Mouse (Mus musculus) cerebellum, adult 2 months (tissue): ENCODE measurements around the gene Ptprf. TPM values are rescaled to one million over a fixed set of nuclear protein-coding genes. Genes with fewer than 3 reads are reported as not detected.

ENCODE experiments used
- DNase-seq, 2 experiments: peaks; one replicate each; pipeline ENCODE4 v3.0.0; 2021
- H3K27ac ChIP-seq: fragments of 200-500 bp; 2 replicates; pipeline ENCODE4 v1.5.1; 2012; ENCODE audit warnings: low read length, control low read depth, inconsistent platforms; ENCODE audit not compliant: insufficient read depth
- H3K27me3 ChIP-seq: fragments of 200-500 bp; 2 replicates; pipeline ENCODE4 v1.6.1; 2012; ENCODE audit warnings: inconsistent platforms, mild to moderate bottlenecking, low read length, moderate library complexity; ENCODE audit not compliant: control insufficient read depth, insufficient read depth
- H3K4me1 ChIP-seq: fragments of 200-500 bp; 2 replicates; pipeline ENCODE4 v1.6.1; 2011; ENCODE audit warnings: low read length; ENCODE audit not compliant: control insufficient read depth, insufficient read depth
- H3K4me3 ChIP-seq: fragments of 200-500 bp; replicated peaks from 2 replicates; pipeline ENCODE3; 2011; ENCODE audit warnings: mild to moderate bottlenecking, low read depth, low read length, control low read depth; ENCODE audit not compliant: insufficient read depth
- CTCF ChIP-seq: fragments of 200-500 bp; IDR thresholded peaks from 2 replicates; pipeline ENCODE4 v1.5.1; 2011; ENCODE audit warnings: low read depth, mild to moderate bottlenecking, control low read depth, low read length, moderate library complexity, borderline replicate concordance; ENCODE audit not compliant: insufficient read depth
- POLR2A ChIP-seq: fragments of 200-500 bp; IDR thresholded peaks from 2 replicates; pipeline ENCODE4 v1.6.1; 2011; ENCODE audit warnings: low read length, control low read depth, borderline replicate concordance; ENCODE audit not compliant: insufficient read depth
- whole genome bisulfite sequencing: fragments of 180-500 bp; shearing (Covaris S2); methylation state at CpG from one replicate; pipeline ENCODE4 v1.1.7; 2018; 5-methylcytosine and 5-hydroxymethylcytosine counted together
- polyA plus RNA-seq: library from polyadenylated mRNA; depleted of rRNA; stranded (reverse); fragments of >200 nt; gene quantifications from 2 replicates; pipeline ENCODE4 v1.2.3, GENCODE M21; 2012; rRNA removed

Ptprf gene
- polyA plus RNA-seq, 1 experiment, result 26.9 TPM

GRCm38 (mm10) chr4:118171006-118171405 is 120.2 kb downstream of the Ptprf start:
- 90% methylated on average over 9 of the region's 9 CpGs for WGBS
- no peak for DNase-seq
- TF ChIP-seq CTCF, result peak; percentile 31; the same call in 1 of the 2 replicates
- no peak for TF ChIP-seq POLR2A
- Histone ChIP-seq H3K4me1 (peaks cover 3% of the 10 kb centered on the region), H3K4me3 (no peak overlapping the region), H3K27ac (no peak overlapping the region), H3K27me3 (no peaks in the 10 kb centered on the region)

DNA sequence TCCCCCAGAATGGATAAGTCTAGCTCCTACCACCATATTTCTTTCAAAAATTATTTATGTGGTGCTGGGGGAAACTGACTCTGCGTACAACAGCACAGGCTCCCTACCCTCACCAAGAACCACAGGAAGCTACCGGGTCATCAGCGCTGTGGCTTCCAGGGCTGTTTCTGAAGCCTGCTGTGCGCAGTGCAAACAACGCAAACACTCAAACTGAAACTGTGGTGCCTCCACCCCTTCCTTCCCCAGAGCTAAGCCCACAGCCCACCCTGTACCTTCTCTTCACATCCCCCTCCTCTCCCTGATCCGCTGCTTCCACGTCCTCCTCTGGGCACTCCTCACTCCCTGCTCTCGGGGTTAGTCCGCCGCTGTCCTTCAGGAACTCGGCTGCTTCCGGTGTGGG is 129.1 kb downstream of the Ptprf start:
- Histone ChIP-seq H3K27ac (no peak overlapping the region), H3K4me3 (no peak overlapping the region), H3K4me1 (peaks cover 3% of the 10 kb centered on the region), H3K27me3 (no peaks in the 10 kb centered on the region)
- 89% methylated on average over 12 of the region's 12 CpGs for WGBS
- no peak for DNase-seq
- no peak for TF ChIP-seq POLR2A
- TF ChIP-seq CTCF, result no peak

Other genes starting within 250 kb of the Ptprf start
- 68.3 and 71.2 TPM in 2 replicates for gene St3gal3, start 156.5 kb downstream of the Ptprf start, polyA plus RNA-seq
- 46.3 and 50.0 TPM in 2 replicates for gene Kdm4a, start 111.4 kb downstream of the Ptprf start, polyA plus RNA-seq
- gene Szt2, start 117.9 kb upstream of the Ptprf start, polyA plus RNA-seq, result 38.0 and 38.6 TPM in 2 replicates
- 61.0 and 65.8 TPM in 2 replicates for gene Med8, start 117.9 kb upstream of the Ptprf start, polyA plus RNA-seq
- 79.1 and 85.4 TPM in 2 replicates for gene Elovl1, start 136.7 kb upstream of the Ptprf start, polyA plus RNA-seq
- gene Cdc20, start 145.9 kb upstream of the Ptprf start, polyA plus RNA-seq, result 3.4 and 3.6 TPM in 2 replicates
- gene Mpl, start 166.1 kb upstream of the Ptprf start, polyA plus RNA-seq, result 0.05 TPM in 2 replicates
- gene Tie1, start 198.7 kb upstream of the Ptprf start, polyA plus RNA-seq, result 10.7 and 12.8 TPM in 2 replicates
- gene 2610528J11Rik, start 235.6 kb upstream of the Ptprf start, polyA plus RNA-seq, result not detected in 2 replicates